Mouse (Mus musculus) liver, embryonic 14.5 days (tissue): ENCODE results near the gene Mybpc2.

Experiments
- CTCF ChIP-seq: IDR thresholded peaks from 2 replicates; pipeline ENCODE4 v1.5.1; 2016; ENCODE audit warnings: antibody characterized with exemption, low read depth, control low read depth
- EP300 ChIP-seq: IDR thresholded peaks from 2 replicates; pipeline ENCODE4 v1.6.1; 2016; ENCODE audit warnings: antibody characterized with exemption, low read depth

GRCm38 (mm10) chr7:44527483-44528398, 3.3 kb upstream of the Mybpc2 start:
- TF ChIP-seq EP300 (no peak), CTCF (peak; percentile 91)
